Mouse (Mus musculus) hindbrain, embryonic 10.5 days (tissue): ENCODE data around the gene Txndc2. TPM values are rescaled to one million over a fixed set of nuclear protein-coding genes. Genes with fewer than 3 reads are reported as not detected.
A peak's percentile ranks its signal among the peaks of the same experiment; 100 is the strongest.

Experiments
- DNase-seq: peaks from one replicate; pipeline ENCODE4 v3.0.0-alpha.2; 2017; ENCODE audit warnings: low spot score
- H3K27ac ChIP-seq: fragments of 300-500 bp; sonication (generic); 2 replicates; pipeline ENCODE4 v1.5.1; 2016; ENCODE audit warnings: mild to moderate bottlenecking, moderate library complexity
- H3K27me3 ChIP-seq: fragments of 300-500 bp; sonication (generic); 2 replicates; pipeline ENCODE4 v1.6.1; 2016; ENCODE audit warnings: mild to moderate bottlenecking; ENCODE audit not compliant: poor library complexity, insufficient read depth, severe bottlenecking
- H3K36me3 ChIP-seq: fragments of 300-500 bp; sonication (generic); 2 replicates; pipeline ENCODE4 v1.6.1; 2016; ENCODE audit warnings: mild to moderate bottlenecking, moderate library complexity
- H3K4me1 ChIP-seq: fragments of 300-500 bp; sonication (generic); replicated peaks from 2 replicates; pipeline ENCODE4 v1.6.1; 2016; ENCODE audit warnings: mild to moderate bottlenecking
- H3K4me3 ChIP-seq: fragments of 300-500 bp; sonication (generic); 2 replicates; pipeline ENCODE4 v1.5.1; 2016; ENCODE audit warnings: mild to moderate bottlenecking, moderate library complexity
- H3K9me3 ChIP-seq: fragments of 300-500 bp; sonication (generic); 2 replicates; pipeline ENCODE4 v1.6.1; 2016; ENCODE audit warnings: mild to moderate bottlenecking, moderate library complexity
- whole genome bisulfite sequencing: fragments of 180-500 bp; shearing (Covaris S2); methylation state at CpG from one replicate; pipeline ENCODE4 v1.1.7; 2016; 5-methylcytosine and 5-hydroxymethylcytosine counted together
- polyA plus RNA-seq: library from polyadenylated mRNA; unstranded; fragments of >200 nt; fragmentation: Nextera tagmentation; extraction: Ambion mirVana; gene quantifications from 2 replicates; pipeline ENCODE4 v1.2.1, GENCODE M21; 2016

Gene Txndc2
- polyA plus RNA-seq, 1 experiment from 2014 or later: 0.17 TPM

- Histone ChIP-seq H3K27me3 (no peaks in the 10 kb centered on the region), H3K4me1 (no peaks in the 10 kb centered on the region), H3K27ac (no peak overlapping the region), H3K36me3 (no peaks in the 10 kb centered on the region), H3K4me3 (no peak overlapping the region), H3K9me3 (0 out of 2 replicates have a peak, but pooled peaks cover 4% of the 10 kb centered on the region)
- no peak for DNase-seq
These were observed 18.8 kb downstream of the Txndc2 start for GRCm38 (mm10) chr17:65623130-65623529.

GRCm38 (mm10) chr17:65618431-65618830, 23.5 kb downstream of the Txndc2 start:
- DNase-seq: no peak
- WGBS: 92% methylated on average over 2 of the region's 2 CpGs
- Histone ChIP-seq H3K27ac (no peak overlapping the region), H3K27me3 (no peaks in the 10 kb centered on the region), H3K36me3 (no peaks in the 10 kb centered on the region), H3K4me1 (peaks cover 11% of the 10 kb centered on the region), H3K9me3 (no peaks in the 10 kb centered on the region), H3K4me3 (no peak overlapping the region)

GRCm38 (mm10) chr17:65615678-65616077, 26.3 kb downstream of the Txndc2 start:
- Histone ChIP-seq H3K27ac (no peak overlapping the region), H3K4me3 (no peak overlapping the region), H3K9me3 (no peaks in the 10 kb centered on the region), H3K27me3 (no peaks in the 10 kb centered on the region), H3K36me3 (no peaks in the 10 kb centered on the region), H3K4me1 (peaks cover 25% of the 10 kb centered on the region)
- WGBS: 57% methylated on average over 3 of the region's 3 CpGs
- DNase-seq: no peak

GRCm38 (mm10) chr17:65614431-65614830, 27.5 kb downstream of the Txndc2 start:
- DNase-seq: no peak
- Histone ChIP-seq H3K27me3 (no peaks in the 10 kb centered on the region), H3K4me3 (peak overlapping the region; percentile 81), H3K4me1 (peaks cover 34% of the 10 kb centered on the region), H3K9me3 (no peaks in the 10 kb centered on the region), H3K27ac (peak overlapping the region; percentile 99), H3K36me3 (peaks cover 3% of the 10 kb centered on the region)
- WGBS: 3% methylated on average over 9 of the region's 9 CpGs

GRCm38 (mm10) chr17:65613463-65614412, 28.2 kb downstream of the Txndc2 start, which contains the start of gene Vapa:
Vapa (minus strand) TSS chr17:65613555.
- under 1% methylated on average over 85 of the region's 85 CpGs for WGBS
- H3K9me3 ChIP-seq: no peaks in the 10 kb centered on the region
- H3K36me3 ChIP-seq: peaks cover 8% of the 10 kb centered on the region
- H3K4me1 ChIP-seq: peaks cover 41% of the 10 kb centered on the region
- H3K27ac ChIP-seq: peak within 1 kb of the TSS; percentile 99
- peak within 1 kb of the TSS; percentile 81 for H3K4me3 ChIP-seq
- DNase-seq: peak; percentile 98
- H3K27me3 ChIP-seq: no peaks in the 10 kb centered on the region

GRCm38 (mm10) chr17:65613142-65613462, 28.9 kb downstream of the Txndc2 start:
- H3K9me3 ChIP-seq: no peaks in the 10 kb centered on the region
- peak overlapping the region; percentile 81 for H3K4me3 ChIP-seq
- H3K27ac ChIP-seq: peak overlapping the region; percentile 99
- under 1% methylated on average over 42 of the region's 42 CpGs for WGBS
- H3K4me1 ChIP-seq: peaks cover 47% of the 10 kb centered on the region
- H3K36me3 ChIP-seq: peaks cover 8% of the 10 kb centered on the region
- no peaks in the 10 kb centered on the region for H3K27me3 ChIP-seq
- no peak for DNase-seq

GRCm38 (mm10) chr17:65612391-65613141, 29.4 kb downstream of the Txndc2 start:
- H3K36me3 ChIP-seq: peaks cover 8% of the 10 kb centered on the region
- peak overlapping the region; percentile 99 for H3K27ac ChIP-seq
- under 1% methylated on average over 88 of the region's 91 CpGs for WGBS
- peak overlapping the region; percentile 81 for H3K4me3 ChIP-seq
- H3K9me3 ChIP-seq: no peaks in the 10 kb centered on the region
- peak; percentile 64 for DNase-seq
- peaks cover 52% of the 10 kb centered on the region for H3K4me1 ChIP-seq
- no peaks in the 10 kb centered on the region for H3K27me3 ChIP-seq

GRCm38 (mm10) chr17:65611721-65612120, 30.2 kb downstream of the Txndc2 start:
- Histone ChIP-seq H3K36me3 (peaks cover 8% of the 10 kb centered on the region), H3K4me3 (peak overlapping the region; percentile 81), H3K27ac (no peak overlapping the region), H3K4me1 (peaks cover 58% of the 10 kb centered on the region), H3K9me3 (no peaks in the 10 kb centered on the region), H3K27me3 (no peaks in the 10 kb centered on the region)
- 24% methylated on average over 4 of the region's 4 CpGs for WGBS
- DNase-seq: no peak

- 81% methylated on average over 5 of the region's 5 CpGs for WGBS
These were observed 33.2 kb downstream of the Txndc2 start for GRCm38 (mm10) chr17:65608743-65609142.

GRCm38 (mm10) chr17:65608312-65608687, 33.7 kb downstream of the Txndc2 start:
- 92% methylated on average over 2 of the region's 2 CpGs for WGBS
- DNase-seq: no peak
- Histone ChIP-seq H3K27me3 (no peaks in the 10 kb centered on the region), H3K9me3 (no peaks in the 10 kb centered on the region), H3K4me3 (no peak overlapping the region), H3K36me3 (peaks cover 8% of the 10 kb centered on the region), H3K27ac (no peak overlapping the region), H3K4me1 (peaks cover 51% of the 10 kb centered on the region)

More at GRCm38 (mm10) chr17:65608743-65609142, 33.2 kb downstream of the Txndc2 start:
- Histone ChIP-seq H3K4me1 (peaks cover 51% of the 10 kb centered on the region), H3K27me3 (no peaks in the 10 kb centered on the region), H3K9me3 (no peaks in the 10 kb centered on the region), H3K36me3 (peaks cover 8% of the 10 kb centered on the region), H3K4me3 (no peak overlapping the region), H3K27ac (no peak overlapping the region)
- no peak for DNase-seq

GRCm38 (mm10) chr17:65607574-65608311, 34.2 kb downstream of the Txndc2 start:
- peaks cover 51% of the 10 kb centered on the region for H3K4me1 ChIP-seq
- H3K27me3 ChIP-seq: no peaks in the 10 kb centered on the region
- DNase-seq: no peak

GRCm38 (mm10) chr17:65606014-65606413, 36.0 kb downstream of the Txndc2 start:
- Histone ChIP-seq H3K9me3 (no peaks in the 10 kb centered on the region), H3K27me3 (no peaks in the 10 kb centered on the region), H3K4me3 (no peak overlapping the region), H3K4me1 (peaks cover 40% of the 10 kb centered on the region), H3K36me3 (peaks cover 8% of the 10 kb centered on the region), H3K27ac (no peak overlapping the region)
- 84% methylated on average over 4 of the region's 4 CpGs for WGBS
- DNase-seq: no peak

More at GRCm38 (mm10) chr17:65607574-65608311, 34.2 kb downstream of the Txndc2 start:
- H3K4me3 ChIP-seq: no peak overlapping the region
- H3K27ac ChIP-seq: no peak overlapping the region
- H3K36me3 ChIP-seq: peaks cover 8% of the 10 kb centered on the region
- 51% methylated on average over 7 of the region's 7 CpGs for WGBS
- no peaks in the 10 kb centered on the region for H3K9me3 ChIP-seq
